Mouse (Mus musculus): ENCODE data around the gene Edc4.

- TF ChIP-seq POLR2A (IDR thresholded peaks at IDR 0.05; ENCODE audit: low read depth, low read length): peak; percentile 58; the same call in 1 of the 2 replicates
- no peak for TF ChIP-seq EP300 (IDR thresholded peaks at IDR 0.05; ENCODE audit: low read length)
- TF ChIP-seq MAFK (IDR thresholded peaks at IDR 0.05; ENCODE audit: insufficient replicate concordance, low read length): no peak
- no peak for TF ChIP-seq ZMIZ1 (IDR thresholded peaks at IDR 0.05; ENCODE audit: low read depth, low read length)
- TF ChIP-seq JUND (conservative IDR thresholded peaks at IDR 0.05; ENCODE audit: low read depth, low read length): no peak
- TF ChIP-seq ZNF384 (IDR thresholded peaks at IDR 0.05; ENCODE audit: low read depth, low read length): no peak
- TF ChIP-seq CTCF (conservative IDR thresholded peaks at IDR 0.05 in 1 of 2, IDR thresholded peaks at IDR 0.05 in 1 of 2; ENCODE audit: low read depth in 2 of 2, low read length in 2 of 2): peak; percentile 65 to 80
- TF ChIP-seq ZKSCAN1 (IDR thresholded peaks at IDR 0.05; ENCODE audit: borderline replicate concordance, low read depth, low read length): no peak
- TF ChIP-seq TCF12 (IDR thresholded peaks at IDR 0.05; ENCODE audit: low read depth, low read length): 0 out of 2 replicates have a peak, but pooled peaks have one; percentile 35
- TF ChIP-seq ZC3H11A (IDR thresholded peaks at IDR 0.05; ENCODE audit: low read depth, low read length): no peak
These were observed 25.9 kb upstream of the Edc4 start, which contains the start of gene Thap11 for GRCm38 (mm10) chr8:105854715-105855216.

Data from CH12.LX (cell line).